Mouse (Mus musculus) olfactory bulb, adult 2 months (tissue): ENCODE results near the gene Ilkap. TPM values are rescaled to one million over a fixed set of nuclear protein-coding genes. Genes with fewer than 3 reads are reported as not detected.

Source experiments
- H3K27ac ChIP-seq: fragments of 200-500 bp; 2 replicates; pipeline ENCODE4 v1.5.1; 2012; ENCODE audit warnings: low read depth, low read length; ENCODE audit not compliant: insufficient read depth
- H3K4me1 ChIP-seq: fragments of 200-500 bp; 2 replicates; pipeline ENCODE4 v1.6.1; 2012; ENCODE audit warnings: low read length; ENCODE audit not compliant: control insufficient read depth, insufficient read depth
- H3K4me3 ChIP-seq: fragments of 200-500 bp; 2 replicates; pipeline ENCODE4 v1.5.1; 2012; ENCODE audit warnings: mild to moderate bottlenecking, low read depth, low read length, moderate library complexity; ENCODE audit not compliant: insufficient read depth
- CTCF ChIP-seq: fragments of 200-500 bp; IDR thresholded peaks from 2 replicates; pipeline ENCODE4 v1.5.1; 2012; ENCODE audit warnings: low read depth, mild to moderate bottlenecking, low read length, moderate library complexity; ENCODE audit not compliant: insufficient read depth
- POLR2A ChIP-seq: fragments of 200-500 bp; IDR thresholded peaks from 2 replicates; pipeline ENCODE4 v1.6.1; 2012; ENCODE audit warnings: mild to moderate bottlenecking, low read depth, low read length, moderate library complexity; ENCODE audit not compliant: insufficient read depth
- WGBS: fragments of 180-500 bp; shearing (Covaris S2); methylation state at CpG from one replicate; pipeline ENCODE4 v1.1.7; 2018; 5-methylcytosine and 5-hydroxymethylcytosine counted together
- polyA plus RNA-seq: library from polyadenylated mRNA; stranded (reverse); fragments of >200 nt; gene quantifications from 2 replicates; pipeline ENCODE4 v1.2.4, GENCODE M21; 2012; ENCODE audit warnings: low replicate concordance; ENCODE audit not compliant: missing spikeins, insufficient read depth, insufficient read length

The Ilkap gene
- polyA plus RNA-seq, result not detected in 2 replicates

DNA sequence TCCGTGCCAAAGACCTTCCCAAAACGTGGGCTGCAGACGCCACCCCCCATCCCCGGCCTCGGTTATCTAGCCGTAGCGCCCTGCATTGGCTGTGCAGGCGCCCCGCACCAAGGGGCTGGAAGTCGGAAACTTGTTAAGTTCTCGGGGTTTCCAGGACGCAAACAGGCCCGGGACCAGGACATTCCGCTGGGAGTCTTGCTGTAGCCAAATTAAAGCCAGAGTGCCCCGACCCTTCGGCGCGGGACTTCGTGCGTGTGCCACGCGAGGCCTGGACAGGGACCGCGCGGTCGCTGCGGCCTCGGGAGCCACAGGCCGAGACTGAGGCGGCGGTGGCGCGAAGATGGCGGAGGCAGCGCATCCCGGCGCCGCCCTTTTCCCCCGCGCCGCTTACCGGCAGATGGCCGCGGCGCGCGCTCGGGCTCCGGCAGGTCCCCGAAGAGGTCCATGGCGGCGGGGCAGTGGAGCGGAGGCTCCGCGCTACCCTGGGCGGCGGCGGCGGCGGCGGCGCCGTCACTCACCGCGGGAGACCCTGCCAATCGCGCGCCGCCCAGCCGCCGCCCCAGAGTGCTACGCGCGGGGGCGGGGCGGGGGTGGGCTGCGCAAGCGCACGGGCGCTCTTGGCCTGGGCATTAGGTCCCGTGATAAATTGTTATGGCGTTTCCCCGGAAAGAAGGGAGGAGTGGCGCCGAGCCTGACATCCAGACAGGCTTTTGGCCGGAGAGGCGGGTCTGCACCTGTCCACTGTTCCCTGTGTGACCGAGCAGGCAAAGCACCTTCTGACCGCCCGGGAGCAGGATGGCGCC, at the start of gene Ilkap:
TSS of gene Ilkap (minus strand) at position 556 of the 803 bp plus-strand sequence.
- under 1% methylated on average over 91 of the region's 91 CpGs for WGBS
- peak within 1 kb of the TSS; percentile 95 for H3K27ac ChIP-seq
- H3K4me3 ChIP-seq, result peak within 1 kb of the TSS; percentile 95
- TF ChIP-seq POLR2A, result peak; percentile 64; the same call in 1 of the 2 replicates
- TF ChIP-seq CTCF, result no peak
- H3K4me1 ChIP-seq, result peaks cover 2% of the 10 kb centered on the region

DNA sequence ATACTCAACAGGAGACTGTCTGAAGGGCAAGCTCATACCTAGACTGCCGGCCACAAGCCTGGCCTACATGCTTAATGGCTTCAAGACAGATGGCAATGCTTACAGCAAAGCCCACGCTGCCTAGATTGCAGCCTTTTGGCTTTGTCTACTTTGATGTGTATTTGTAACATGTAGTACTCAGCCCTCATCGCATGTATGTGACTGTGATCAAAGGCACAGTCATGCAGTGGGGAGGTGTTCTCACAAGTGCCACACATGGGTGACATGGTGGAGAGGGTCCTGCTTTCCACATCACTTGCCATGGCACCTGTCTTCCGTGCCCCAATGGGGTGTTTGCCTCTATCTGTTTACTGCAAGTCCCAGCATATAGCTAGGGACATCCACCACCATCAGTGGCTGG, 47.9 kb upstream of the Ilkap start:
- WGBS, result 91% methylated on average over 4 of the region's 4 CpGs
- peaks cover 12% of the 10 kb centered on the region for H3K4me1 ChIP-seq
- H3K27ac ChIP-seq, result no peak overlapping the region
- TF ChIP-seq CTCF (no peak), POLR2A (no peak)
- H3K4me3 ChIP-seq, result no peak overlapping the region

DNA sequence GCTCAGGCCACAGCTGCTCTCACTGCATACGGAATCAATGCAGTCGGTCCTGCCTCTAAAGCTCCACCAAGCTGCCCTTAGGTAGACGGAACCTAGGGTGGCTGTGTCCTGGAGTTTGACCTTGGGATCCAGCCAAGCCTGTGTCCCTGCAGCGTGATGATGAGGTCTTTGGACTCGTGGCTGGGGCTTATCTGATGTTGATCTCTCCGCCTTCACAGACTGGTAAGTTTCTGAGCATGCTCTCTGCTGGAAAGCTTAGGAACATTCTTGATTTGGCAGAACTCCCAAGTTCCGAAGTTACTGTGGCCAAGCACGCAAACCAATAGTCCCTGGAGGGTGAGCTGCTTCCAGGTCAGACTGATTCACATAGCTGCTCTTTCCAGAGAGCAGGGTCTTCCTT, 47.4 kb upstream of the Ilkap start:
- no peak for TF ChIP-seq CTCF
- no peak for TF ChIP-seq POLR2A
- no peak overlapping the region for H3K27ac ChIP-seq

DNA sequence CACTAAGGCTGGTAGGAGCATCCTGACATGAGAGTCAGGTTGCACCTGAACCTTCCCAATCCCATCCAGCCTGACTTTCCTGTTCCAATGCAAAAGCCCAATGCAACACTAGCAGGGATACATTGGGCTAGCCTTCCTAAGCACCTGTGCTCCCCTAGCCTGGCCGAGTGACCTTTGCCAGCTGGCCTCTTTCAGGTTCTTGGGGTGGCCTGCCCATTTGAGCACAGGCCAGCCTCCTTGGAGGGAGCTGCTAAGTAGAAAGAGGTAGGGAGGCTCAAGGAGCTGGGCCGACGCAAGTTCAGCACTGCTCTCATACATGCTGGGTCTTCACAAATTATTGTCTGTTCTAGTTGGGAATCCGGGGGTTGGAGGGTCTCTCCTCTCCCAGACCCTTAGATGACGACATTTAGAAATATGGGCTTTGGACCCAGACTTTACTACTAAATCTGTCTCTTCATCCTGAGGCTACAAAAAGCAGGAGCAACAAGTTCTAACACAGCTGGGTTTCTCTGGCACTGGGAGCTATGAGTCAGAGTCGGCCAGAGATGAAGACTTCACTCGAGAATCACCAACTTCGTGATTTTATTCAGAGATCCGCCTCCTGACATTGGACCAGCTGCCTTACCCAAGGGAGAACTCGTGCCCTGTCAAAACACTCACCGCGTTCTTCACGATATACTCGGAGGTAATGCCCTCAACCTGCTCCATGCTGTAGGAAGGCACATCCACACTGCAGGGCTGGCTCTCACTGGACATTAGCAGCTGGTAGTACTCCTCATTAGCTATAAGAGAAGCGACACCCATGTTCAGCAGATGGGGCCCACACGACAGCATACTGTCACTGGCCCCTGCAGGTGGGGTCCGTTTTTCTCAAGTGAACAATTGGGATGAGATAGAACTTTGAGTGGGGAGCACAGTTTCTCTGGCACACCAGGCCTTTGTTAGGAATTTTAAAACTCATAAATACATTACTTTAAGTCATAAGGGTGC, 46.5 kb upstream of the Ilkap start:
- H3K4me3 ChIP-seq, result no peak overlapping the region
- H3K27ac ChIP-seq, result no peak overlapping the region
- TF ChIP-seq POLR2A (no peak), CTCF (no peak)
- peaks cover 12% of the 10 kb centered on the region for H3K4me1 ChIP-seq
- 53% methylated on average over 17 of the region's 17 CpGs for WGBS

More for the DNA sequence above, 47.4 kb upstream of the Ilkap start:
- WGBS, result 70% methylated on average over 8 of the region's 8 CpGs
- peaks cover 12% of the 10 kb centered on the region for H3K4me1 ChIP-seq
- no peak overlapping the region for H3K4me3 ChIP-seq

DNA sequence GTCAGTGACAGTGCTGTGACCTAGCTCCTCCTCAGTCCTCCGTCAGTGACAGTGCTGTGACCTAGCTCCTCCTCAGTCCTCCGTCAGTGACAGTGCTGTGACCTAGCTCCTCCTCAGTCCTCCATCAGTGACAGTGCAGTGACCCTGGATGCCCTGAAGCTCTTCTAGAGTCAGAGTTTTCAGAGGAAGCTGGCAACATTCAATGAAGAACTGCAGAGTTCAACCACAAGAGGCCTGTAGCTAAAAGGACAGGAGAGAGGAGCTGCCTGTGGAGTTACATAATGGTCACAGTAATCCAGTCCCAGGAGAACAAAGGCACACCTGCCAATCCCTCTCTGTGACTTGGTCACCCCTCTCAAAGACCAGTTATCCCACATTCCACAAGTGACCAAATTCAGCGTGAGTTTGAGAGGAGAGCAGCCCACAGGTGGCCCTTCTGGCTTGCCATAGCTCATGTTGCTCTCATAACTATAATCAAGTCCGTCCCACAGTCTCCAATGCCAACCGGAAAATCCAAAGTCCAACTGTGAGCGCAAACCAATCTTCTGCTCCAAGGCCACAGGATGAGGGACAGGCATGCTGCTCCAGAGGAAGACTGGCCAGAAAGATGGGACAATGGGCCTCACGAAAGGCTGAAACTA, 43.9 kb upstream of the Ilkap start:
- WGBS, result 77% methylated on average over 7 of the region's 7 CpGs
- peaks cover 12% of the 10 kb centered on the region for H3K4me1 ChIP-seq
- no peak overlapping the region for H3K4me3 ChIP-seq
- no peak overlapping the region for H3K27ac ChIP-seq
- no peak for TF ChIP-seq POLR2A
- TF ChIP-seq CTCF, result no peak

DNA sequence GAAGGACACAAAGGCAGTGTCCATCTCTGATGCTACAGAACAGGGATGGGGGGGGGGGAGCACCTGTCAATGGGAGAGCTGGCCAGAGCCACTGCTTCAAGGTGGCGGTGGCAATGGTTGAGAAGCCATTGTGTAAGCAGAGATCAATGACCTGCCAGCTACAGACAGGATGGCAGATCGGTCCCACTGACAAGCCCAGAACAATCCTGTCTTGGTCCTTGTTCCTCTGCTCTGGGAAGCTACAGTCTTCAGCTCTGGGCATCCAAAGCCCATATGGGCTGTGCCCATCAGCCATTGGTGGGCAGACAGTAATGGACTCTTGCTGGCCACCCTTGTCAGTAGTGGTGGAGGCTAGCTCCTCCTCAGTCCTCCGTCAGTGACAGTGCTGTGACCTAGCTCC, 43.2 kb upstream of the Ilkap start:
- peaks cover 12% of the 10 kb centered on the region for H3K4me1 ChIP-seq
- H3K27ac ChIP-seq, result no peak overlapping the region
- H3K4me3 ChIP-seq, result no peak overlapping the region
- 93% methylated on average over 3 of the region's 3 CpGs for WGBS
- TF ChIP-seq CTCF, result no peak
- TF ChIP-seq POLR2A, result no peak

DNA sequence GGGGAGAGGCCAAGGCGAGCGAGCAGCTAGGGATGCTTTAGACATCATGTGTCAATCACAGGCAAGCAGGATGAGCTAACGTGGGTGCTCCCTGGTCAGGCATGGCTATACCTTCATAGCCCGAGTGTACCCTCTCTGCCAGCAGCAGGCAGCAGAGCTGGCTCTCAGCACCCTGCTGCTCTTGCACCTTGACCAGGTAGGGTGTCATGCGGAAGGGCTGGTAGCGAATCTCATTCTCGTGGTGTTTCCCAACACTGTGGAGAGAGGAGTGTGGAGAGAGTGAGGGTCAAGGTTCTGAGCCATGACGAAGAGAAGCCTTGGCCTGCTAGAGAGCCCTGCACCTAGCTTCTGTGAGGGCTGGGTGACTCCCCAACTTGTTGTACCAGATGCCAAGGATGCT, 41.2 kb upstream of the Ilkap start:
- 94% methylated on average over 8 of the region's 8 CpGs for WGBS
- Histone ChIP-seq H3K27ac (no peak overlapping the region), H3K4me1 (peaks cover 15% of the 10 kb centered on the region), H3K4me3 (no peak overlapping the region)
- TF ChIP-seq CTCF (no peak), POLR2A (no peak)

DNA sequence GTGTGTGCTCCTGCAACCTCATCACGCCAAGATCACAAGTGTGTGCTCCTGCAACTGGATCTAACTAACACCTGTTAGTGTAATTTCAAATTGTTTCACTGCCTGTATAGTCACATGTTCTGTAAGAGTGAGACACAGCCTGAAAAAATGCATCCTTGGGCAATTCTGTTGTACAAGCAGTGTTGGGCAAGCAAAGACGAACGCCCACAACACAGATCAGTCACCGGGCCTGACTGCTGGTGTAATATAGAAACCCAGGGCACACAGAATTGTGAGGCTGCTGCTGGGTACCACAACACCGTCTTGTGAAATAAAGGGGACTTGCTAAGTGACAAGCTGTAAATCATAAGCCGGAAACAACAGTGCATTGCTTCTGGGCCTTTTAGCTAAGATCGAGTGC, 39.0 kb upstream of the Ilkap start:
- Histone ChIP-seq H3K4me1 (peaks cover 13% of the 10 kb centered on the region), H3K27ac (no peak overlapping the region), H3K4me3 (no peak overlapping the region)
- TF ChIP-seq POLR2A (no peak), CTCF (no peak)
- 87% methylated on average over 7 of the region's 7 CpGs for WGBS

DNA sequence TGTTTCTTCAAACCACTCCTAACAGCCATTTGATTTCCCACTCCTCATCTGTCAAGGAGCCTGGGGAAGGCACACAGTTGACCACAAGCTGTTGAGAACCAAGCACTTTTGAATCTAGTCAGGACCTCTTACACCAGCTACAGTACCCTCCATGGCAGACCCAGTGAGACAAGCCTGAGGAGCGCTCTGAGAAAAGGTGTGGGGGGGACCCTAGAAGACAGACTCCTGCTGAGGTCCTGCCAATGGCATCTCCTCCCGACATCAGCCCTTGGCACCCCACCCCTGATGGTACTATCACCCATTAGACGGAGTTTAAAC, 38.4 kb upstream of the Ilkap start:
- no peak for TF ChIP-seq POLR2A
- TF ChIP-seq CTCF, result no peak
- Histone ChIP-seq H3K27ac (peak overlapping the region; percentile 16; the same call in 1 of the 2 replicates), H3K4me1 (peaks cover 13% of the 10 kb centered on the region), H3K4me3 (no peak overlapping the region)
- 90% methylated on average over 3 of the region's 3 CpGs for WGBS
